Mouse (Mus musculus) hindbrain, embryonic 11.5 days (tissue): Measurements from ENCODE around the gene Vopp1. TPM values are rescaled to one million over a fixed set of nuclear protein-coding genes. Genes with fewer than 3 reads are reported as not detected.

Source experiments
- ATAC-seq: fragments of 200-750 bp; cut with Nextera tagmentation; 2 replicates; pipeline ENCODE4 v1.8.0; 2017; ENCODE audit warnings: mild to moderate bottlenecking, moderate TSS enrichment, moderate library complexity; ENCODE audit not compliant: low FRiP score
- DNase-seq: peaks from one replicate; pipeline ENCODE4 v3.0.0-alpha.2; 2015; ENCODE audit warnings: low spot score
- H3K27ac ChIP-seq: fragments of 300-500 bp; sonication (generic); 2 replicates; pipeline ENCODE4 v1.5.1; 2014; ENCODE audit warnings: mild to moderate bottlenecking, low read depth, low read length
- H3K27me3 ChIP-seq: fragments of 300-500 bp; sonication (generic); 2 replicates; pipeline ENCODE4 v1.6.1; 2014; ENCODE audit warnings: mild to moderate bottlenecking, low read length, moderate library complexity, mixed read lengths; ENCODE audit not compliant: control insufficient read depth, insufficient read depth
- H3K36me3 ChIP-seq: fragments of 300-500 bp; sonication (generic); 2 replicates; pipeline ENCODE4 v1.6.1; 2014; ENCODE audit warnings: mild to moderate bottlenecking, low read length, moderate library complexity, mixed read lengths; ENCODE audit not compliant: control insufficient read depth, insufficient read depth
- H3K4me1 ChIP-seq: fragments of 300-500 bp; sonication (generic); replicated peaks from 2 replicates; pipeline ENCODE4 v1.6.1; 2014; ENCODE audit warnings: low read length, mixed read lengths; ENCODE audit not compliant: control insufficient read depth, insufficient read depth
- H3K4me2 ChIP-seq: fragments of 300-500 bp; sonication (generic); replicated peaks from 2 replicates; pipeline ENCODE4 v1.6.1; 2014; ENCODE audit warnings: mild to moderate bottlenecking, low read depth, low read length
- H3K4me3 ChIP-seq: fragments of 300-500 bp; sonication (generic); 2 replicates; pipeline ENCODE4 v1.5.1; 2014; ENCODE audit warnings: low read depth, low read length
- H3K9ac ChIP-seq: fragments of 300-500 bp; sonication (generic); 2 replicates; pipeline ENCODE4 v1.6.1; 2014; ENCODE audit warnings: low read depth, low read length
- H3K9me3 ChIP-seq: fragments of 300-500 bp; sonication (generic); 2 replicates; pipeline ENCODE4 v1.6.1; 2016; ENCODE audit warnings: low read length; ENCODE audit not compliant: control insufficient read depth
- WGBS: fragments of 180-500 bp; shearing (Covaris S2); extraction: QIAGEN DNeasy Blood & Tissue Kit; methylation state at CpG from one replicate; pipeline ENCODE4 v1.1.7; 2014; 5-methylcytosine and 5-hydroxymethylcytosine counted together
- polyA plus RNA-seq: library from polyadenylated mRNA; unstranded; fragments of >200 nt; fragmentation: Nextera tagmentation; extraction: Ambion mirVana; gene quantifications from 2 replicates; pipeline ENCODE4 v1.2.1, GENCODE M21; 2014

Vopp1 gene
- polyA plus RNA-seq, 1 experiment from 2014 or later = 44.3 TPM

- no peaks in the 10 kb centered on the region for H3K27me3 ChIP-seq
- ATAC-seq (no peak), DNase-seq (no peak)
- no peak overlapping the region for H3K4me3 ChIP-seq
- WGBS = 87% methylated on average over 2 of the region's 2 CpGs
- no peaks in the 10 kb centered on the region for H3K4me1 ChIP-seq
- H3K9ac ChIP-seq = no peak overlapping the region
- no peaks in the 10 kb centered on the region for H3K36me3 ChIP-seq
- H3K27ac ChIP-seq = no peak overlapping the region
- no peaks in the 10 kb centered on the region for H3K9me3 ChIP-seq
- H3K4me2 ChIP-seq = no peak overlapping the region
These were observed 81.6 kb downstream of the Vopp1 start for GRCm38 (mm10) chr6:57743333-57743732.

- H3K9me3 ChIP-seq = no peaks in the 10 kb centered on the region
- no peaks in the 10 kb centered on the region for H3K36me3 ChIP-seq
- no peak overlapping the region for H3K4me2 ChIP-seq
- no peak overlapping the region for H3K27ac ChIP-seq
- WGBS = 100% methylated on average over 1 of the region's 1 CpGs
- H3K9ac ChIP-seq = no peak overlapping the region
- no peaks in the 10 kb centered on the region for H3K27me3 ChIP-seq
- DNase-seq (no peak), ATAC-seq (no peak)
- H3K4me3 ChIP-seq = no peak overlapping the region
- H3K4me1 ChIP-seq = no peaks in the 10 kb centered on the region
These were observed 82.2 kb downstream of the Vopp1 start for GRCm38 (mm10) chr6:57742749-57743148.

- ATAC-seq = no peak
- Histone ChIP-seq H3K36me3 (no peaks in the 10 kb centered on the region), H3K27me3 (no peaks in the 10 kb centered on the region), H3K4me1 (no peaks in the 10 kb centered on the region), H3K4me2 (no peak overlapping the region), H3K9ac (no peak overlapping the region), H3K27ac (no peak overlapping the region), H3K9me3 (no peaks in the 10 kb centered on the region), H3K4me3 (no peak overlapping the region)
- no peak for DNase-seq
- 95% methylated on average over 1 of the region's 1 CpGs for WGBS
These were observed 103.6 kb downstream of the Vopp1 start for GRCm38 (mm10) chr6:57721347-57721746.

DNA sequence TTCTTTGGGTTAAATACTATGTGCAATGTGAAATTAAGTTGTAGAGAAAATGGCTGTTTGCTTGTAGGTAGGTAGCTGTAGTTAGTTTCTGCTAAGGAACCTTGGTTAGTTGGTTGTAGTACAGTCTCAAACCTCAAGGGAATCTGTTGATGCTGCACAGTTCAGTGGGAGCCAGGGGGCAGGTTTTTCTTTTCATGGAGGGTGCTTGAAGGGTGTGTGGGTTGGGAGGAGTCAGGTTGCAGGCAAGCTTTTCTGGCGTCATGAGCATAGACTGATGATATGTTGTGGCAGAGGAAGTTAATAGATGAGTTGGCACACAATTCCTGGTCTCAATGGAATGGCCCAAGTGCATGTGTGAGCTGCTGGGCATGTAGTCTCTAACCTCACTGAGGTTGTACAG lies 113.2 kb downstream of the Vopp1 start:
- ATAC-seq (no peak), DNase-seq (no peak)
- H3K9me3 ChIP-seq = no peaks in the 10 kb centered on the region
- H3K9ac ChIP-seq = no peak overlapping the region
- 25% methylated on average over 1 of the region's 1 CpGs for WGBS
- H3K4me2 ChIP-seq = no peak overlapping the region
- H3K27ac ChIP-seq = no peak overlapping the region
- H3K4me1 ChIP-seq = no peaks in the 10 kb centered on the region
- no peaks in the 10 kb centered on the region for H3K27me3 ChIP-seq
- H3K36me3 ChIP-seq = no peaks in the 10 kb centered on the region
- no peak overlapping the region for H3K4me3 ChIP-seq

DNA sequence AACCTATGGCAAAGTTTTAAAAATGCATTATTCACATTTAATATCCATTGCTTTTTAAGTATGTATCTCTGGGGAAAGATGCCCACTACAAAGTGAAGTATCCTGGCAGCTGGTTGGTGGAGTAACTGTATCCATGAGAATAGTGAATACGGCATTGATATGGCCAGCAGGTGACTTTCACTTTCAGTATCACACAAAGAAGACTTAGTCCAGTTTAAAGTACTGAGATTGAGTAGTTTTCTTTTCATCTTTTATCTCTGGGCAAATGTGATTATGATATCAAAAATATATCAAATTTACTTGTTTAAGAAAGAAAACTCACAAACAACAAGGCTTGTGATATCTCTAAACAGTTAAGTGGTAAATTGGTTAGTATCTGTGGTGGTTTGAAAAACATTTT lies 118.2 kb downstream of the Vopp1 start:
- 95% methylated on average over 1 of the region's 1 CpGs for WGBS
- no peak overlapping the region for H3K4me3 ChIP-seq

DNA sequence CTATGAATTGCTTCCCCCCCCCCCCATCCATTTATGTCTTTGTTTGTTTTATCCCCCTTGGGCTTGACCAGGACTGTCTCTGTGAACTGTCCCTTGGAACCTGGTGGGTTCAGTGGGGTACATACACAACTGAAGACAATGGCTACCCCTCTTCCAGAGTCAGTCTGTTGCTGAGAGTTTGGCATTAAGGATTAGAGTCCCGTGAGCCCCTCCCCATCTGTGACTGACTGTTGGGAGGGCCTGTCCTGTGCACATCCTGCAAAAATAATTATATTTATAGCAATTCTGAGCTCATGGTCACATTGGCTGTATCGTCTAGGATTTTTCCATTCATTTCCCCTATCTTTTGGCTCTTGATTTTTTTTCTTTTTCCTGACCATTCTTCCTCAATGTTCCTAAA lies 121.3 kb downstream of the Vopp1 start:
- peak; percentile 37 for DNase-seq
- Histone ChIP-seq H3K4me3 (peak overlapping the region; percentile 64), H3K27me3 (no peaks in the 10 kb centered on the region), H3K9me3 (no peaks in the 10 kb centered on the region), H3K27ac (peak overlapping the region; percentile 97; the same call in 1 of the 2 replicates), H3K4me2 (peak overlapping the region; percentile 62), H3K4me1 (no peaks in the 10 kb centered on the region), H3K9ac (peak overlapping the region; percentile 93), H3K36me3 (no peaks in the 10 kb centered on the region)
- peak; percentile 58 for ATAC-seq
- 38% methylated on average over 2 of the region's 2 CpGs for WGBS

More for the DNA sequence above, 118.2 kb downstream of the Vopp1 start:
- Histone ChIP-seq H3K9ac (no peak overlapping the region), H3K9me3 (no peaks in the 10 kb centered on the region), H3K4me2 (no peak overlapping the region), H3K27me3 (no peaks in the 10 kb centered on the region), H3K4me1 (no peaks in the 10 kb centered on the region), H3K27ac (no peak overlapping the region), H3K36me3 (no peaks in the 10 kb centered on the region)
- DNase-seq (no peak), ATAC-seq (no peak)

- under 1% methylated on average over 58 of the region's 59 CpGs for WGBS
- ATAC-seq = peak; percentile 99
These were observed 122.0 kb downstream of the Vopp1 start for GRCm38 (mm10) chr6:57702743-57703499.

DNA sequence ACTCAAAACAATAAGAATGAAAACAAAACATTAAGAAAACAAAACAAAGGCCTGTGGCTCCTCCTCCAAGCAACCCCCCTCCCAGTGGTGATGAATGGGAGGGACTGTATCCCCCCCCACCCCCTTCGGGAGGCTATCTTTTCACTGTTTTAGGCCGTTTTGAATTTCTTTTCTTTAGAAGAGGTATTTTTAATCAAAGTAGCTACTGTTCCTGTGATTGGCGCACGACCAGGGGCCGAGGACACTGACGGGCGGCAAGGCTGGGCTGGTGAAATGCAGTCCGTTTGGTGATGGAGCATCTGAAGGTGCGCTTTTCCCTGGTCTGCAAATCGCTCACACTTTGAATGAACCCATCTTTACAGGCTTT lies 122.6 kb downstream of the Vopp1 start, which contains the start of gene Lancl2:
Gene Lancl2, plus strand, starts transcription at position 165 of the 367 bp plus-strand sequence.
- peak within 1 kb of the TSS; percentile 93 for H3K9ac ChIP-seq
- H3K4me2 ChIP-seq = peak within 1 kb of the TSS; percentile 62
- DNase-seq (no peak), ATAC-seq (peak; percentile 39)
- peak within 1 kb of the TSS; percentile 97 for H3K27ac ChIP-seq
- H3K4me3 ChIP-seq = peak within 1 kb of the TSS; percentile 64
- WGBS = under 1% methylated on average over 10 of the region's 10 CpGs
- no peaks in the 10 kb centered on the region for H3K27me3 ChIP-seq
- no peaks in the 10 kb centered on the region for H3K36me3 ChIP-seq
- H3K9me3 ChIP-seq = no peaks in the 10 kb centered on the region
- no peaks in the 10 kb centered on the region for H3K4me1 ChIP-seq

More at GRCm38 (mm10) chr6:57702743-57703499, 122.0 kb downstream of the Vopp1 start:
- no peaks in the 10 kb centered on the region for H3K4me1 ChIP-seq
- peak overlapping the region; percentile 64 for H3K4me3 ChIP-seq
- H3K36me3 ChIP-seq = no peaks in the 10 kb centered on the region
- peak overlapping the region; percentile 93 for H3K9ac ChIP-seq
- no peaks in the 10 kb centered on the region for H3K27me3 ChIP-seq
- peak; percentile 96 for DNase-seq
- H3K9me3 ChIP-seq = no peaks in the 10 kb centered on the region
- H3K27ac ChIP-seq = peak overlapping the region; percentile 97
- H3K4me2 ChIP-seq = peak overlapping the region; percentile 62

- Histone ChIP-seq H3K4me3 (0 out of 2 replicates have a peak overlapping the region, but pooled peaks have one; percentile 64), H3K36me3 (no peaks in the 10 kb centered on the region), H3K4me2 (peak overlapping the region; percentile 62; the same call in 1 of the 2 replicates), H3K27ac (peak overlapping the region; percentile 97; the same call in 1 of the 2 replicates), H3K9me3 (no peaks in the 10 kb centered on the region), H3K27me3 (no peaks in the 10 kb centered on the region), H3K4me1 (no peaks in the 10 kb centered on the region), H3K9ac (peak overlapping the region; percentile 42; the same call in 1 of the 2 replicates)
- ATAC-seq (no peak), DNase-seq (peak; percentile 10)
- 62% methylated on average over 4 of the region's 4 CpGs for WGBS
These were observed 123.3 kb downstream of the Vopp1 start for GRCm38 (mm10) chr6:57701686-57702085.
